Mouse (Mus musculus) spleen, adult 12 weeks (tissue): ENCODE results near the gene St7l.
A peak's percentile ranks its signal among the peaks of the same experiment; 100 is the strongest.
"Not testable (repeated sequence)": the region's sequence is repeated elsewhere in the genome, so short reads cannot be mapped to it uniquely, and the experiment has no call there.

Source experiments
- DNase-seq: peaks from one replicate; pipeline ENCODE4 v3.0.0; 2022; ENCODE audit warnings: low spot score

The St7l gene

GRCm38 (mm10) chr3:104863786-104864650 is at the start of gene St7l, which contains the start of gene Capza1:
Gene St7l, plus strand, starts transcription at chr3:104864005.
Gene Capza1, minus strand, starts transcription at chr3:104864505.
- DNase-seq, result peak; percentile 82

GRCm38 (mm10) chr3:104814746-104815145 is 49.1 kb upstream of the St7l start:
- no peak for DNase-seq

GRCm38 (mm10) chr3:104815346-104815745 is 48.5 kb upstream of the St7l start:
- no peak for DNase-seq

GRCm38 (mm10) chr3:104816130-104816529 is 47.7 kb upstream of the St7l start:
- no peak for DNase-seq

GRCm38 (mm10) chr3:104817481-104817990 is 46.3 kb upstream of the St7l start:
- peak; percentile 40 for DNase-seq

- peak; percentile 41 for DNase-seq
Measured at GRCm38 (mm10) chr3:104817991-104818748, 45.6 kb upstream of the St7l start, which contains the start of gene Mov10. Gene Mov10, minus strand, starts transcription at chr3:104818563.

GRCm38 (mm10) chr3:104818749-104819134 is 45.1 kb upstream of the St7l start:
- DNase-seq, result no peak

- DNase-seq, result no peak
Measured at GRCm38 (mm10) chr3:104820426-104820825, 43.4 kb upstream of the St7l start.

- DNase-seq, result no peak
Measured at GRCm38 (mm10) chr3:104822413-104822812, 41.4 kb upstream of the St7l start.

- no peak for DNase-seq
Measured at GRCm38 (mm10) chr3:104835797-104836196, 28.0 kb upstream of the St7l start.

GRCm38 (mm10) chr3:104841049-104841448 is 22.8 kb upstream of the St7l start:
- DNase-seq, result no peak

GRCm38 (mm10) chr3:104846601-104847000 is 17.2 kb upstream of the St7l start:
- no peak for DNase-seq

- no peak for DNase-seq
Measured at GRCm38 (mm10) chr3:104854465-104854864, 9.3 kb upstream of the St7l start.

GRCm38 (mm10) chr3:104854866-104855265 is 8.9 kb upstream of the St7l start:
- no peak for DNase-seq

GRCm38 (mm10) chr3:104856106-104856505 is 7.7 kb upstream of the St7l start:
- DNase-seq, result no peak

GRCm38 (mm10) chr3:104858560-104858959 is 5.2 kb upstream of the St7l start:
- no peak for DNase-seq

- DNase-seq, result peak; percentile 76
Measured at GRCm38 (mm10) chr3:104864651-104865340, 991 bp downstream of the St7l start.

GRCm38 (mm10) chr3:104865341-104865788 is 1.6 kb downstream of the St7l start:
- DNase-seq, result peak; percentile 54

GRCm38 (mm10) chr3:104866674-104867073 is 2.9 kb downstream of the St7l start:
- not testable (repeated sequence) for DNase-seq

- no peak for DNase-seq
Measured at GRCm38 (mm10) chr3:104869611-104870010, 5.8 kb downstream of the St7l start.

- DNase-seq, result no peak
Measured at GRCm38 (mm10) chr3:104888585-104888984, 24.8 kb downstream of the St7l start.

GRCm38 (mm10) chr3:104896141-104896540 is 32.3 kb downstream of the St7l start:
- no peak for DNase-seq
